Comparison of ENCODE assay signal across 21 mouse cellular contexts in the genomic region with DNA sequence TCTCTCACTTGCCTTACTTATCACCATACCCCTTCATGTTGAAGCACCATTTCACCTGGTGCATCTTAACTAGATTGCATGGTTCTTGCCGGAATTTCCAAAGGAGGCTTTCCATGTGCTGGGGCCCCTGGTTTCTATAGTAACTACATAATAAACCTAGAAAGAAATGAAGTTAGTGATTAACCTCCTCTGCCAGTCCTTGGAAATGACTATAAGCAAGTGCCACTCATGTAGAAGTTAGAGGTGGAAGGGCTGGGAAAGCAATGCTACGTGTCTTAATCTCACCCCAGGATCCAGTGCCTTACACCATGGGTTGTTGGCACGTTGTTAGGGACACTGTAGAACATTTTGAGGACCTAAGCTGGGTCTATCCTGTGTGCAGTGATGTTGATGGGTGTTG. TPM values are rescaled to one million over a fixed set of nuclear protein-coding genes. Genes with fewer than 3 reads are reported as not detected.
"Had no signal": no experiment of that assay in that cellular context is flagged by ENCODE, and none has a peak within 500 bp of the region (broad histone marks: within the 10 kb centered on the region; RNA-seq: fewer than 3 reads in every experiment).

No protein-coding gene starts in this region.

- H3K9ac ChIP-seq: liver, embryonic 15.5 days; stomach, embryonic 15.5 days had no signal

- H3K36me3 ChIP-seq: limb, embryonic 10.5 days; liver, embryonic 15.5 days; midbrain, embryonic 10.5 days; stomach, embryonic 15.5 days had no signal

- DNase-seq: kidney, adult 11 months; lung, adult 2 months; lung, postnatal 36 days; midbrain, embryonic 14.5 days; spleen, adult 18-20 months; thymus, postnatal 4 days had no signal

- H3K9me3 ChIP-seq: limb, embryonic 10.5 days; liver, embryonic 15.5 days; midbrain, embryonic 10.5 days; stomach, embryonic 15.5 days had no signal

- H3K4me3 ChIP-seq: left cerebral cortex, adult 2 months; limb, embryonic 10.5 days; liver, embryonic 15.5 days; midbrain, embryonic 10.5 days; myocyte; stomach, embryonic 15.5 days had no signal

- H3K27me3 ChIP-seq: liver, embryonic 15.5 days; stomach, embryonic 15.5 days had no signal

- ATAC-seq: hindbrain, postnatal 0 days; lung, postnatal 0 days had no signal

- H3K4me1 ChIP-seq: limb, embryonic 10.5 days; midbrain, embryonic 10.5 days; stomach, embryonic 15.5 days had no signal

- H3K27ac ChIP-seq: hindbrain, postnatal 0 days; left cerebral cortex, adult 2 months; limb, embryonic 10.5 days; liver, embryonic 15.5 days; midbrain, embryonic 10.5 days; stomach, embryonic 15.5 days had no signal

- H3K4me2 ChIP-seq: liver, embryonic 11.5 days; liver, embryonic 15.5 days; stomach, embryonic 15.5 days had no signal

RNA-seq across cellular contexts. Expression of a gene that starts 14.4 kb away (rescaled TPM):
- total RNA-seq: hindbrain, postnatal 0 days; left cerebral cortex, adult 2 months; left cerebral cortex, postnatal 14 days; megakaryocyte progenitor cell, adult 5-6 weeks; neutrophil, adult 5-6 weeks had no signal
- polyA plus RNA-seq: hindbrain, postnatal 0 days; limb, embryonic 10.5 days; lung, postnatal 0 days; midbrain, embryonic 10.5 days; midbrain, embryonic 14.5 days; myocyte; neural tube, embryonic 11.5 days had no signal

RNA-seq across cellular contexts. Expression of a gene that starts 56.5 kb away (rescaled TPM):
- total RNA-seq: hindbrain, postnatal 0 days; layer of hippocampus, postnatal 25 days; left cerebral cortex, adult 2 months; left cerebral cortex, postnatal 14 days; megakaryocyte progenitor cell, adult 5-6 weeks; neutrophil, adult 5-6 weeks had no signal
- polyA plus RNA-seq: hindbrain, postnatal 0 days; limb, embryonic 10.5 days; limb, embryonic 14.5 days; liver, embryonic 11.5 days; liver, embryonic 15.5 days; lung, adult 2 months; lung, postnatal 0 days; midbrain, embryonic 10.5 days; midbrain, embryonic 14.5 days; myocyte; neural tube, embryonic 11.5 days had no signal
